Mouse (Mus musculus): Measurements from ENCODE around the gene Proser2. TPM values are rescaled to one million over a fixed set of nuclear protein-coding genes. Genes with fewer than 3 reads are reported as not detected.

The Proser2 gene
- polyA plus RNA-seq, 1 experiment from 2014 or later, result 7.2 TPM

DNA sequence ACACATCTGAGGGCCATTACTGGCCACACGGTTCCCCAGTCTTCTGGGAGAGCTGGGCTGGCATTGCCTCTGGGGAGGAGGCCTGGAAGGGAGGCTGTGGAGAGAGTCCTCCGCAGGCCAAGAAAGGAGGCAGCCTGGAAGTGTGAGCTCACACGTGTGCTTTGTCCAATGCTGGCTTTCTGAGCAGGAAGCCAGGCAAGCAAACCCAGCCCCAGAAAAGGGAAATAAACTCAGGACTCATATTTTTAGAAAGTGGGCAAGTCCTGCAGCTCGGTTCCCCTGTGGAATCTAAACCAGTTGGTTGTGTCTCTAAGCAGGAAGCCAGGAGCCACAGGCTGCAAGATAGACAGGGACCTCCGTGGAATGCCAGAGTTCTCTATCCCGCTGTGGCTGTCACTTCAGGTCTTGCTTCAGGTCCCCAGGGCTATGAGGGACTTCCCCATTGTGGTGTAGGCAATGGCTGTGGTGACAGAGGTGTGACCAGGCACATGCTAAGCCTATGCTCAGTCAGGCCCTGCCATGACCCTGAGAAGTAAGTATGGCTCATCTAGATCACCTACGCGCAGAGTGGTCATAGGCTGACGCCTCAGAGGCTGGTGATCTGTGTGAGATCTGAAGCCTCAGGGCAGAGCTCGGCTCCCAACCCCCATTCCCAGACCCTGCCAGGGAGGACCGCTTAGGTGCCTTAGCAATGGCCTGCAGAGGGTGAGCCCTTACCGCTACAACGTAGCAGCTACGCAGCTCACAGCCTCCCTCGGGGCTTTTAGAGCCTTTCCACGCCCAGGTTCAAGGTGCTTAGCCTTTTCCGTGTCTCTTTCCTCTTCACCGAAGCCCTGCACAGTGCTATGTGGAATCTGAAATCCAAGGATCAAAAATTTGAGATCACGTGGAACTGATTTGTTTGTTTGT, 44.1 kb downstream of the Proser2 start:
- ATAC-seq, result no peak
- H3K27ac ChIP-seq (ENCODE audit: low read length), result no peak overlapping the region
- 86% methylated on average over 19 of the region's 19 CpGs for WGBS

DNA sequence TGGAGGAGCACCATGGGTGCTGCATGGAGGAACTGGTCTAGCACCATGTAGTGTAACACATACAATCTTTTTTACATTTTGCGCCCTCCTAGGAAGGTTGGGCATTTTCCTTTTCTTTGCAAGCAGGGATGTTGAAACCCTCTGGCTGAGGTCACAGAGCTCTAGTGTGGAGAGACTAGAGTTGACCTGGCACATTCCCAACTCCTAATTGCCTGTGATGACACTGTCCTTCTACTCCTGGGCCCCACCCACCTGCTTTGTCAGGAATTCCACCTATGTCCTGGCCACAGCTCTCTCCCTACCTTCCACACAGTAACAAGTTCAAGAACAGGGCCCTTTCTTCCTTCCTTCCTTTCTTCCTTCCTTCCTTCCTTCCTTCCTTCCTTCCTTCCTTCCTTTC, 46.3 kb downstream of the Proser2 start:
- Histone ChIP-seq H3K27me3 (ENCODE audit: control insufficient read depth, insufficient read depth, low read depth, low read length) (no peaks in the 10 kb centered on the region), H3K9me3 (replicated peaks; ENCODE audit: control insufficient read depth, low read length, poor library complexity, severe bottlenecking) (no peaks in the 10 kb centered on the region), H3K4me1 (ENCODE audit: control insufficient read depth, insufficient read depth, low read length) (no peaks in the 10 kb centered on the region), H3K4me3 (ENCODE audit: low read depth, low read length) (no peak overlapping the region), H3K36me3 (ENCODE audit: control insufficient read depth, insufficient read depth, low read length) (no peaks in the 10 kb centered on the region), H3K9ac (ENCODE audit: low read depth, low read length) (no peak overlapping the region), H3K27ac (ENCODE audit: low read length) (no peak overlapping the region), H3K4me2 (ENCODE audit: low read length) (no peak overlapping the region)
- 100% methylated on average over 1 of the region's 1 CpGs for WGBS
- ATAC-seq, result no peak

More for the DNA sequence above, 44.1 kb downstream of the Proser2 start:
- H3K4me1 ChIP-seq (ENCODE audit: control insufficient read depth, insufficient read depth, low read length), result no peaks in the 10 kb centered on the region
- H3K9ac ChIP-seq (ENCODE audit: low read depth, low read length), result no peak overlapping the region
- no peaks in the 10 kb centered on the region for H3K36me3 ChIP-seq (ENCODE audit: control insufficient read depth, insufficient read depth, low read length)
- no peak overlapping the region for H3K4me2 ChIP-seq (ENCODE audit: low read length)
- no peaks in the 10 kb centered on the region for H3K9me3 ChIP-seq (replicated peaks; ENCODE audit: control insufficient read depth, low read length, poor library complexity, severe bottlenecking)
- no peak overlapping the region for H3K4me3 ChIP-seq (ENCODE audit: low read depth, low read length)
- H3K27me3 ChIP-seq (ENCODE audit: control insufficient read depth, insufficient read depth, low read depth, low read length), result no peaks in the 10 kb centered on the region

DNA sequence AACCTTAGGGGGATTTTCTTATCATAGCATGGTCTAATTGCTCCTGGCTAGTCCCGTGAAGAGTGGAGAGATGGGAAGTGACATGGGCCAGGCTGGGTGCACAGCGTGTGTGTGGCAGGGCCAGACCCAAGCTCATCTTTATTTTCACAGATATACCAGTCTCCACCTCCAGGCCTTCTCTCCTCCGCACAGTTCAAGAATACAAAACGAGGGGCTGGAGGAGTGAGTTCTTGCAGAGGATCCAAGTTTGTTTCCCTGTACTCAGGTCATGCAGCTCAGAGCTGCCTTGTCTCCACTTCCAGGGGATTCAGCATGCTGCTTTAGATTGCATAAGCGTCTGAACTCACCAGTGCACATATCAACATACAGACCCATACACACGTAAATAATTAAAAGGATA, 47.4 kb downstream of the Proser2 start:
- Histone ChIP-seq H3K4me1 (ENCODE audit: control insufficient read depth, insufficient read depth, low read length) (no peaks in the 10 kb centered on the region), H3K9me3 (replicated peaks; ENCODE audit: control insufficient read depth, low read length, poor library complexity, severe bottlenecking) (no peaks in the 10 kb centered on the region), H3K4me2 (ENCODE audit: low read length) (no peak overlapping the region), H3K4me3 (ENCODE audit: low read depth, low read length) (no peak overlapping the region), H3K27me3 (ENCODE audit: control insufficient read depth, insufficient read depth, low read depth, low read length) (no peaks in the 10 kb centered on the region), H3K27ac (ENCODE audit: low read length) (no peak overlapping the region), H3K9ac (ENCODE audit: low read depth, low read length) (no peak overlapping the region), H3K36me3 (ENCODE audit: control insufficient read depth, insufficient read depth, low read length) (no peaks in the 10 kb centered on the region)
- 85% methylated on average over 6 of the region's 6 CpGs for WGBS
- ATAC-seq, result no peak

DNA sequence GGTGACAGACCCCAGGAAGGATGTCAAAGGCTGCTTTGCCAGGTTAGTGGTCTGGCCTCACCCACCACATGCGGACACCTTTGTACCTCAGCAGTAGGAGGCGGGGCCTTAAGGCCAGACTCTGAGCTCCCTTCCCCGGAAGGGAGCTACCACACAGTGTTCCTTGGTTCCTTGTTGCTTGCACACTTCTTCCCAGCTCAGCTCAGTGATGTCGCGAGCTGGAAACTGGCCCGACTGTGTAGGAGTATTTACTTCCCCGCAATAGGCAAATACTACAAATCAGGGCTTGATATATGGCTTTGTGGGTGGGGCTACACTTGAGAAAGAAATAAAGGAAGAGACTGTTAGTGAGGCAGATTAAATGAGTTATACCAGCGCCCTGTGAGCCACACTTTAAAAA, 48.9 kb downstream of the Proser2 start:
- no peak overlapping the region for H3K4me3 ChIP-seq (ENCODE audit: low read depth, low read length)
- 70% methylated on average over 8 of the region's 8 CpGs for WGBS
- no peak overlapping the region for H3K9ac ChIP-seq (ENCODE audit: low read depth, low read length)

DNA sequence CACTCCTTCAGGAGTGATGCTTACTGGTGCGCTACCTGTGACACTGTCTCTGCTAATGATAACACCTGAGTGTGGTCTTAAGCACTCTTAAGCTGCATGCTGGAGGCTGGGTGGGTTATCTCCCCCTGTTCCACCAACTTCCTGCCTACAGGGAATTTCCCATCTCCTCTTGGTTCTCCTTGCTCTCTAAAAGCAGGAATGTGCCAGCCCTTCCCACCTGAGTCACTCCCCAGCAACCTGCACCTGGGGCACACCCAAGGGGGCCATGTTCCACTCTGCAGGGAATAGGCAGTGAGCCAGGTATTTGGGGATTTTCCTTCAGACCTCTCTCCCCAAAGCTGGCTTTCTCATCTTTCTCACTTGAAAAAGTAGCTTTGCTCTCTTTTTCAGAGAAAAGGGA, 50.0 kb downstream of the Proser2 start:
- no peak overlapping the region for H3K4me2 ChIP-seq (ENCODE audit: low read length)
- no peak overlapping the region for H3K9ac ChIP-seq (ENCODE audit: low read depth, low read length)
- H3K27ac ChIP-seq (ENCODE audit: low read length), result no peak overlapping the region
- WGBS, result 88% methylated on average over 1 of the region's 1 CpGs
- no peaks in the 10 kb centered on the region for H3K9me3 ChIP-seq (replicated peaks; ENCODE audit: control insufficient read depth, low read length, poor library complexity, severe bottlenecking)
- no peak for ATAC-seq
- H3K36me3 ChIP-seq (ENCODE audit: control insufficient read depth, insufficient read depth, low read length), result no peaks in the 10 kb centered on the region
- no peaks in the 10 kb centered on the region for H3K4me1 ChIP-seq (ENCODE audit: control insufficient read depth, insufficient read depth, low read length)
- no peaks in the 10 kb centered on the region for H3K27me3 ChIP-seq (ENCODE audit: control insufficient read depth, insufficient read depth, low read depth, low read length)
- no peak overlapping the region for H3K4me3 ChIP-seq (ENCODE audit: low read depth, low read length)

More for the DNA sequence above, 48.9 kb downstream of the Proser2 start:
- Histone ChIP-seq H3K27me3 (ENCODE audit: control insufficient read depth, insufficient read depth, low read depth, low read length) (no peaks in the 10 kb centered on the region), H3K36me3 (ENCODE audit: control insufficient read depth, insufficient read depth, low read length) (no peaks in the 10 kb centered on the region), H3K4me2 (ENCODE audit: low read length) (no peak overlapping the region), H3K4me1 (ENCODE audit: control insufficient read depth, insufficient read depth, low read length) (no peaks in the 10 kb centered on the region), H3K9me3 (replicated peaks; ENCODE audit: control insufficient read depth, low read length, poor library complexity, severe bottlenecking) (no peaks in the 10 kb centered on the region), H3K27ac (ENCODE audit: low read length) (no peak overlapping the region)
- no peak for ATAC-seq

DNA sequence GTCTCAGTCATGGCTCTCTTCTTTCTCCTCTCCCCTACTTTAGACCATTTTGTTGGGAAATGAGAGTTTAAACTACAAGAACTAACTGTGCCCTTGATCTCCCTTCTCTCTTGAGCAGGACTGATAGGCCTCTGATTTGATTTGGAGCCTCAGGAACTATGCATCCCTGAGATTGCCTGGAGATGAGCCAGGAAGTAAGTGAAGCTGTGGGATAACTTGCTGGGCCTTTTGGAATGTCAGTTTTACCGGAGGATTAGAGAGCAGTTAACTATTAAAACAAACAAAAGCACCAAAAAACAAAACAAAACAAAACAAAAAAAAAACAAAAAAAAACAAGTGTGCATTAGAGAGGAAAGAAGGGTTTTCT, 54.5 kb downstream of the Proser2 start:
- Histone ChIP-seq H3K9ac (ENCODE audit: low read depth, low read length) (no peak overlapping the region), H3K4me1 (ENCODE audit: control insufficient read depth, insufficient read depth, low read length) (no peaks in the 10 kb centered on the region), H3K4me2 (ENCODE audit: low read length) (no peak overlapping the region), H3K36me3 (ENCODE audit: control insufficient read depth, insufficient read depth, low read length) (no peaks in the 10 kb centered on the region), H3K27ac (ENCODE audit: low read length) (no peak overlapping the region), H3K9me3 (replicated peaks; ENCODE audit: control insufficient read depth, low read length, poor library complexity, severe bottlenecking) (no peaks in the 10 kb centered on the region), H3K27me3 (ENCODE audit: control insufficient read depth, insufficient read depth, low read depth, low read length) (no peaks in the 10 kb centered on the region), H3K4me3 (ENCODE audit: low read depth, low read length) (no peak overlapping the region)
- WGBS, result 52% methylated on average over 1 of the region's 1 CpGs
- no peak for ATAC-seq

DNA sequence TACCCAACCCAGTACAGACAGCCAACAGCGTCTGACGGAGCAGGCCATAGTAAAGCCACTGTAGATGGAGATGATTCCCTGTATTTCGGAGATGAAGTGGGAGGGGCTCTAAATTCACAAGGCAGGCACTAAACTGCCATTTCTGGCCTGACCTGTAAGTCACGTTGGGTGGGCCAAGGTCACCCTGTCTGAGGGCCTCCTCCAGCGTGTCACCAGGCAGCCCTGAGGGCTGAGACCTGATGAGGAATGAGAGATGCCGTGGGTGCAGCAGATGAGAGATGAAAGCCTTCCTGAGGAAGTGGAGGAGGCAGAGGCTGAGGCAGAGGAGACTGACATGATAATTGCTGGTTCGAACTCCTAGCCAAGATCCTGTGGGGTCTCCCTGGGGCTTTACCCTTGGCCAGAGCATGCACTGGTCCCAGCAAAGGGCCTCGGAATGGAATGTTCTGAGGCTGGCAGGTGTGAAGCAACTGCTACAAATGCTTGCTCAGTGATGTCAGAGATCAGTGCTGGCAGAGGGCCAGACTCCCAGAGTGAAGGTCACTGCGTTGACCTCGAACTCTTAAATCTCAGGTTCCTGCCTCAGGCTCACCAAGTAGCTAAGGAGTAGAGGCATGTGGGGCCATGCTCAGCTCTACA, 55.0 kb downstream of the Proser2 start:
- ATAC-seq, result no peak
- Histone ChIP-seq H3K4me1 (ENCODE audit: control insufficient read depth, insufficient read depth, low read length) (no peaks in the 10 kb centered on the region), H3K9ac (ENCODE audit: low read depth, low read length) (no peak overlapping the region), H3K36me3 (ENCODE audit: control insufficient read depth, insufficient read depth, low read length) (no peaks in the 10 kb centered on the region), H3K9me3 (replicated peaks; ENCODE audit: control insufficient read depth, low read length, poor library complexity, severe bottlenecking) (no peaks in the 10 kb centered on the region), H3K4me2 (ENCODE audit: low read length) (no peak overlapping the region), H3K4me3 (ENCODE audit: low read depth, low read length) (no peak overlapping the region), H3K27me3 (ENCODE audit: control insufficient read depth, insufficient read depth, low read depth, low read length) (no peaks in the 10 kb centered on the region), H3K27ac (ENCODE audit: low read length) (no peak overlapping the region)
- 81% methylated on average over 10 of the region's 10 CpGs for WGBS

DNA sequence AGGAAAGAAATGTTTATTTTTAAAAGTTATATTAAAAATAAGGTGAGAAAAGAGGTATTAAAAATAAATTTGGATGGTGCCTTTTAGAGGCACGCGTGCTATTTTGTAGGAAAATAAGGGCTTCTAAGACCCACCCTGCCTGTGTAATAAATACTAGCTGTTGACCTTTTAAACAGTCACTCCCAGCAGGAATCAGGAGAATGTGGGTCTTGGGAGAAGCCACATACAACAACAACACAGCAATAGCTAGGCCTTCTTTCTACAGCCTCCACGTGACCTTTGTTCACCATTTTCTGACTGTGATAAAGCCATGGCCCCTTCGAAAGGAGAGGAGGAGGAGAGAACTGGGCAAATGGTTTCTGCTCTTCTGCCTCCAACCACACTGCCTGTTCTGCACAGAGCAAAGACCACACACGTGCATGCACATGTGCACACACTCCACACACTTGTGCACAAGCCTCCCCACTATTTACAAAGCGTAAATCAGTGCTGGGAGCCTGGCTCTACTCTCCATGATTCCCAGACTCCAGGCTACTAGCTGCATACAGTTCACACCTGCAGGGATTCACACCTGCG, 57.2 kb downstream of the Proser2 start:
- Histone ChIP-seq H3K27me3 (ENCODE audit: control insufficient read depth, insufficient read depth, low read depth, low read length) (no peaks in the 10 kb centered on the region), H3K36me3 (ENCODE audit: control insufficient read depth, insufficient read depth, low read length) (no peaks in the 10 kb centered on the region), H3K9me3 (replicated peaks; ENCODE audit: control insufficient read depth, low read length, poor library complexity, severe bottlenecking) (no peaks in the 10 kb centered on the region), H3K4me3 (ENCODE audit: low read depth, low read length) (no peak overlapping the region), H3K4me2 (ENCODE audit: low read length) (no peak overlapping the region), H3K4me1 (ENCODE audit: control insufficient read depth, insufficient read depth, low read length) (no peaks in the 10 kb centered on the region), H3K9ac (ENCODE audit: low read depth, low read length) (no peak overlapping the region), H3K27ac (ENCODE audit: low read length) (no peak overlapping the region)
- 90% methylated on average over 7 of the region's 7 CpGs for WGBS
- ATAC-seq, result no peak
